Mouse (Mus musculus) mature B cell (primary cell): ENCODE results near the gene Blnk.

Experiments
- in situ Hi-C: fragments of 300-500 bp; cut with MboI; formaldehyde crosslinking; loops from 2 replicates; pipeline ENCODE4 v1.14.3; 2019

Blnk gene

GRCm38 (mm10) chr19:40999569-40999968, 5.2 kb upstream of the Blnk start:
- in situ Hi-C loops, result loop anchor here (5.0 kb wide), 1 partner anchor 37 kb away; no protein-coding TSS in a partner anchor

GRCm38 (mm10) chr19:40998469-40999170, 4.3 kb upstream of the Blnk start:
- in situ Hi-C loops, result loop anchor here (5.0 kb wide), 1 partner anchor 36 kb away; no protein-coding TSS in a partner anchor

GRCm38 (mm10) chr19:40996722-40997121, 2.4 kb upstream of the Blnk start:
- in situ Hi-C loops, result loop anchor here (5.0 kb wide), 1 partner anchor 34 kb away; no protein-coding TSS in a partner anchor

- in situ Hi-C loops, result loop anchor here (5.0 kb wide), 1 partner anchor 33 kb away; no protein-coding TSS in a partner anchor
These were observed 1.4 kb upstream of the Blnk start for GRCm38 (mm10) chr19:40995449-40996401.

- in situ Hi-C loops, result loop anchor here (5.0 kb wide), 1 partner anchor 33 kb away; no protein-coding TSS in a partner anchor
These were observed 576 bp upstream of the Blnk start for GRCm38 (mm10) chr19:40994911-40995310.

GRCm38 (mm10) chr19:40993356-40993755, 979 bp downstream of the Blnk start:
- in situ Hi-C loops, result no loop called here

- in situ Hi-C loops, result no loop called here
These were observed 1.8 kb downstream of the Blnk start for GRCm38 (mm10) chr19:40992517-40993044.

GRCm38 (mm10) chr19:40992096-40992495, 2.2 kb downstream of the Blnk start:
- in situ Hi-C loops, result no loop called here

- in situ Hi-C loops, result no loop called here
These were observed 2.7 kb downstream of the Blnk start for GRCm38 (mm10) chr19:40991626-40992025.

GRCm38 (mm10) chr19:40990781-40991343, 3.5 kb downstream of the Blnk start:
- in situ Hi-C loops, result no loop called here

GRCm38 (mm10) chr19:40989961-40990600, 4.3 kb downstream of the Blnk start:
- in situ Hi-C loops, result no loop called here

- in situ Hi-C loops, result no loop called here
These were observed 5.5 kb downstream of the Blnk start for GRCm38 (mm10) chr19:40988856-40989255.

- in situ Hi-C loops, result no loop called here
These were observed 9.8 kb downstream of the Blnk start for GRCm38 (mm10) chr19:40984536-40984935.

- in situ Hi-C loops, result no loop called here
These were observed 13.7 kb downstream of the Blnk start for GRCm38 (mm10) chr19:40980671-40981070.

- in situ Hi-C loops, result no loop called here
These were observed 16.3 kb downstream of the Blnk start for GRCm38 (mm10) chr19:40978026-40978425.

GRCm38 (mm10) chr19:40976946-40977917, 17.1 kb downstream of the Blnk start:
- in situ Hi-C loops, result no loop called here

GRCm38 (mm10) chr19:40971273-40971914, 22.9 kb downstream of the Blnk start:
- in situ Hi-C loops, result no loop called here

- in situ Hi-C loops, result no loop called here
These were observed 23.6 kb downstream of the Blnk start for GRCm38 (mm10) chr19:40970775-40971174.

GRCm38 (mm10) chr19:40970301-40970700, 24.0 kb downstream of the Blnk start:
- in situ Hi-C loops, result no loop called here
